Mouse (Mus musculus) spleen, adult 2 months (tissue): ENCODE measurements at regions not wholly inside any gene's neighbourhood (a gene's known extent, or its start where the extent isn't known, plus 50 kb on each side); places are given as distances from the start of the nearest gene placed in this dataset.

Experiments
- CTCF ChIP-seq: fragments of 200-500 bp; IDR thresholded peaks from 2 replicates; pipeline ENCODE4 v1.5.1; 2011; ENCODE audit warnings: mild to moderate bottlenecking, inconsistent platforms; ENCODE audit not compliant: insufficient read depth, insufficient read length, insufficient replicate concordance; ENCODE audit errors: extremely low read depth
- POLR2A ChIP-seq: fragments of 200-500 bp; IDR thresholded peaks from 2 replicates; pipeline ENCODE4 v1.6.1; 2011; ENCODE audit warnings: low read depth, low read length, inconsistent platforms

GRCm38 (mm10) chr1:71788408-71788807 lies 135.4 kb upstream of the Fn1 start:
- TF ChIP-seq CTCF: no peak
- TF ChIP-seq POLR2A: no peak
